Mouse (Mus musculus) MEL-GATA-1-ER (cell line): ENCODE results near the gene Atp5d.
A peak's percentile ranks its signal among the peaks of the same experiment; 100 is the strongest.

ENCODE experiments used
- DNase-seq: peaks from one replicate; pipeline ENCODE4 v3.0.0-alpha.2; 2012; ENCODE audit warnings: low read depth; ENCODE audit errors: extremely low read depth

Gene Atp5d

GRCm38 (mm10) chr10:80116927-80117691 is 21.3 kb upstream of the Atp5d start:
- peak; percentile 57 for DNase-seq

GRCm38 (mm10) chr10:80117736-80118135 is 20.7 kb upstream of the Atp5d start:
- DNase-seq: no peak

- no peak for DNase-seq
Measured at GRCm38 (mm10) chr10:80118552-80118951, 19.9 kb upstream of the Atp5d start.

GRCm38 (mm10) chr10:80120146-80120545 is 18.3 kb upstream of the Atp5d start:
- no peak for DNase-seq

GRCm38 (mm10) chr10:80121639-80122038 is 16.8 kb upstream of the Atp5d start:
- DNase-seq: no peak

- DNase-seq: no peak
Measured at GRCm38 (mm10) chr10:80123932-80124562, 14.4 kb upstream of the Atp5d start.

GRCm38 (mm10) chr10:80127920-80128319 is 10.5 kb upstream of the Atp5d start:
- DNase-seq: no peak

- no peak for DNase-seq
Measured at GRCm38 (mm10) chr10:80129846-80130245, 8.6 kb upstream of the Atp5d start.

- DNase-seq: no peak
Measured at GRCm38 (mm10) chr10:80130403-80131031, 7.9 kb upstream of the Atp5d start.

- no peak for DNase-seq
Measured at GRCm38 (mm10) chr10:80131316-80131951, 7.0 kb upstream of the Atp5d start.

GRCm38 (mm10) chr10:80131952-80132350 is 6.5 kb upstream of the Atp5d start:
- DNase-seq: no peak

GRCm38 (mm10) chr10:80133226-80133849 is 5.1 kb upstream of the Atp5d start:
- no peak for DNase-seq

- DNase-seq: no peak
Measured at GRCm38 (mm10) chr10:80134421-80134820, 4.0 kb upstream of the Atp5d start.

- DNase-seq: no peak
Measured at GRCm38 (mm10) chr10:80135161-80135560, 3.3 kb upstream of the Atp5d start.

- DNase-seq: no peak
Measured at GRCm38 (mm10) chr10:80135641-80136040, 2.8 kb upstream of the Atp5d start.

- no peak for DNase-seq
Measured at GRCm38 (mm10) chr10:80136179-80136951, 2.1 kb upstream of the Atp5d start.

GRCm38 (mm10) chr10:80136952-80137625 is 1.3 kb upstream of the Atp5d start:
- no peak for DNase-seq

- no peak for DNase-seq
Measured at GRCm38 (mm10) chr10:80137626-80138552, 543 bp upstream of the Atp5d start.

- no peak for DNase-seq
Measured at GRCm38 (mm10) chr10:80139439-80139775, 975 bp downstream of the Atp5d start.
